Mouse (Mus musculus) hindbrain, embryonic 11.5 days (tissue): Measurements from ENCODE around the gene Utp4. TPM values are rescaled to one million over a fixed set of nuclear protein-coding genes. Genes with fewer than 3 reads are reported as not detected.

Source experiments
- ATAC-seq: fragments of 200-750 bp; cut with Nextera tagmentation; 2 replicates; pipeline ENCODE4 v1.8.0; 2017; ENCODE audit warnings: mild to moderate bottlenecking, moderate TSS enrichment, moderate library complexity; ENCODE audit not compliant: low FRiP score
- DNase-seq: peaks from one replicate; pipeline ENCODE4 v3.0.0-alpha.2; 2015; ENCODE audit warnings: low spot score
- H3K27ac ChIP-seq: fragments of 300-500 bp; sonication (generic); 2 replicates; pipeline ENCODE4 v1.5.1; 2014; ENCODE audit warnings: mild to moderate bottlenecking, low read depth, low read length
- H3K27me3 ChIP-seq: fragments of 300-500 bp; sonication (generic); 2 replicates; pipeline ENCODE4 v1.6.1; 2014; ENCODE audit warnings: mild to moderate bottlenecking, low read length, moderate library complexity, mixed read lengths; ENCODE audit not compliant: control insufficient read depth, insufficient read depth
- H3K36me3 ChIP-seq: fragments of 300-500 bp; sonication (generic); 2 replicates; pipeline ENCODE4 v1.6.1; 2014; ENCODE audit warnings: mild to moderate bottlenecking, low read length, moderate library complexity, mixed read lengths; ENCODE audit not compliant: control insufficient read depth, insufficient read depth
- H3K4me1 ChIP-seq: fragments of 300-500 bp; sonication (generic); replicated peaks from 2 replicates; pipeline ENCODE4 v1.6.1; 2014; ENCODE audit warnings: low read length, mixed read lengths; ENCODE audit not compliant: control insufficient read depth, insufficient read depth
- H3K4me2 ChIP-seq: fragments of 300-500 bp; sonication (generic); replicated peaks from 2 replicates; pipeline ENCODE4 v1.6.1; 2014; ENCODE audit warnings: mild to moderate bottlenecking, low read depth, low read length
- H3K4me3 ChIP-seq: fragments of 300-500 bp; sonication (generic); 2 replicates; pipeline ENCODE4 v1.5.1; 2014; ENCODE audit warnings: low read depth, low read length
- H3K9ac ChIP-seq: fragments of 300-500 bp; sonication (generic); 2 replicates; pipeline ENCODE4 v1.6.1; 2014; ENCODE audit warnings: low read depth, low read length
- H3K9me3 ChIP-seq: fragments of 300-500 bp; sonication (generic); 2 replicates; pipeline ENCODE4 v1.6.1; 2016; ENCODE audit warnings: low read length; ENCODE audit not compliant: control insufficient read depth
- WGBS: fragments of 180-500 bp; shearing (Covaris S2); extraction: QIAGEN DNeasy Blood & Tissue Kit; methylation state at CpG from one replicate; pipeline ENCODE4 v1.1.7; 2014; 5-methylcytosine and 5-hydroxymethylcytosine counted together
- polyA plus RNA-seq: library from polyadenylated mRNA; unstranded; fragments of >200 nt; fragmentation: Nextera tagmentation; extraction: Ambion mirVana; gene quantifications from 2 replicates; pipeline ENCODE4 v1.2.1, GENCODE M21; 2014

The Utp4 gene
- polyA plus RNA-seq, 1 experiment from 2014 or later, result 65.7 TPM

DNA sequence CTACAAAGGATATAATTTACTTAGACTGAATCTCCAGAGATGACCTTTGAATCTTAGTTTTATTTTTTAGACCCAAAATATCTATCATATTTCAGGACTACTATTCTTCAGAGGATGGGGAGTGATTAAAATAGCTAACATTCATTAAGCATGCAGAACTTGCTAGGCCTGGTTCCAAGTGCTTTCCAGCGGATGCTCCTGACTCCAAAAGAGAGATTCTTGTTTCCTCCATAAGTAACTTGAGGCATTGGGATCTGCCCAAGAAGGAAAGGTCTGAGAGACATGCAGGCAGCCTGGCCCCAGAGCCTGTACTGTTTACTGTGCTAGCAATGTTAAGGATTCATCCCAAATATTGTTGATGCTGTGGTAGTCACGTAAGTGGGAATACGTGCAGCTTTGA, 68.9 kb downstream of the Utp4 start:
- no peak overlapping the region for H3K4me3 ChIP-seq
- H3K4me2 ChIP-seq, result no peak overlapping the region
- H3K27ac ChIP-seq, result no peak overlapping the region
- DNase-seq (no peak), ATAC-seq (no peak)
- H3K9me3 ChIP-seq, result no peaks in the 10 kb centered on the region
- H3K9ac ChIP-seq, result no peak overlapping the region
- H3K36me3 ChIP-seq, result no peaks in the 10 kb centered on the region
- 88% methylated on average over 3 of the region's 3 CpGs for WGBS
- H3K4me1 ChIP-seq, result no peaks in the 10 kb centered on the region
- no peaks in the 10 kb centered on the region for H3K27me3 ChIP-seq

DNA sequence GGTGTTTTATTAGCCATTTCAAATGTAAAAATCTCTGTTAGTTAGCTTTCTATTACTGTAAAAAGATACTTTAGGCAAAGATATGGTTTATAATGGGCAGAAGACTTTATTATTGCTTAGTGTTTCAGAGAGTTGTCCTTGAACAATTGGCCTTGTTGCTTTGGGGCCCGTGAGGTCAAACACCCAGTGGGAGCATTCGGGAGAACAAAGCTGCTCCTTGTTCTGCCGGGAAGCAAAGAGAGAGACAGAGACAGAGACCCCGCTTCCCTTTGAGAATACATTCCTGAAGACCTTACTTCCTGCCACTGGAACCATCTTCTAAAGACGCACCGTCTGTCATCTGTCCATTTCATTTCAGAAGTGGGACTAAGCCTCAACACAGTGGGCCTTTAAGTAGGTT, 69.9 kb downstream of the Utp4 start:
- peak; percentile 32 for DNase-seq
- Histone ChIP-seq H3K9me3 (no peaks in the 10 kb centered on the region), H3K36me3 (no peaks in the 10 kb centered on the region), H3K9ac (no peak overlapping the region), H3K4me1 (no peaks in the 10 kb centered on the region), H3K27ac (no peak overlapping the region), H3K4me3 (no peak overlapping the region), H3K27me3 (no peaks in the 10 kb centered on the region), H3K4me2 (no peak overlapping the region)
- 19% methylated on average over 6 of the region's 6 CpGs for WGBS
- ATAC-seq, result no peak

DNA sequence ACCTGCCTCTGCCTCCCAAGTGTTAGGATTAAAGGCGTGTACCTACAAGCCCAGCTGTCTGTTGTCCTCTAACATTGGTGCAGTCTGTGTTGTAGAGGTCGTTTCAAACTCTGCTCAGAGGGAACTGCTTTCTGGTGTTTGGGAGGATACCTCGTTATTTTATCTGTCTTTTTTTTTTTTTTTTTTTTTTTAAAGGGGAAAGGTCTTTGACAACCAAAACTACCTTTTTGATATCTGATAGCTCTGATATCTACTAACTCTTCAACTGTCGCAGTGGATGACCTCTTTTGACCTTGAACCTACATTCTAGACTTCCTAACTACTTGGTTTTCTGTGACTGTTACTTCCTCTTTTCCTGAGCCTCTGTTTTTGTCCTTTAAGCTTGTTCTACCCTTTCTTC, 71.1 kb downstream of the Utp4 start:
- Histone ChIP-seq H3K9me3 (no peaks in the 10 kb centered on the region), H3K36me3 (no peaks in the 10 kb centered on the region), H3K9ac (no peak overlapping the region), H3K27ac (no peak overlapping the region), H3K4me3 (no peak overlapping the region), H3K4me2 (no peak overlapping the region), H3K4me1 (no peaks in the 10 kb centered on the region), H3K27me3 (no peaks in the 10 kb centered on the region)
- WGBS, result 69% methylated on average over 4 of the region's 4 CpGs
- DNase-seq (no peak), ATAC-seq (no peak)

DNA sequence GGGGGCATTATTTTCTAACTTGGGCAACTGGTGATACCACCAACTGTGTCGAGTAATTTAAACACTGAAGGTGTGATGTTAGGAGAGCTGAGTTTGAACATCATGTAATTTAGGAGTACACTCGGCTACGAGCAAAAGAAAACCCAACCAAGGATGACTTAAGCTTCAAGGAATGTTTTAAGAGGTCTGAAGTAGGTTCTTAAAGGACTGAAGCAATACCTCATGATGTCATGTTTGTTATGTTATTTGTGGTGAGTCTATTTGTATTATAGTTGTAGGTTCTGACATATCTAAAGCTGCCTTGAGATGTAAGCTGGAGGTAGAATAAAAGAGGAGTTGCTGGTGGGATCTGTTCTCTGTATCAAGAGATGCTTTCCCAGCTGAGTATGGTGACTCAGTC, 76.5 kb downstream of the Utp4 start:
- Histone ChIP-seq H3K4me1 (no peaks in the 10 kb centered on the region), H3K9me3 (no peaks in the 10 kb centered on the region), H3K4me3 (no peak overlapping the region), H3K4me2 (no peak overlapping the region), H3K9ac (no peak overlapping the region), H3K36me3 (no peaks in the 10 kb centered on the region), H3K27ac (no peak overlapping the region), H3K27me3 (no peaks in the 10 kb centered on the region)
- DNase-seq (no peak), ATAC-seq (no peak)
- WGBS, result 88% methylated on average over 3 of the region's 3 CpGs

DNA sequence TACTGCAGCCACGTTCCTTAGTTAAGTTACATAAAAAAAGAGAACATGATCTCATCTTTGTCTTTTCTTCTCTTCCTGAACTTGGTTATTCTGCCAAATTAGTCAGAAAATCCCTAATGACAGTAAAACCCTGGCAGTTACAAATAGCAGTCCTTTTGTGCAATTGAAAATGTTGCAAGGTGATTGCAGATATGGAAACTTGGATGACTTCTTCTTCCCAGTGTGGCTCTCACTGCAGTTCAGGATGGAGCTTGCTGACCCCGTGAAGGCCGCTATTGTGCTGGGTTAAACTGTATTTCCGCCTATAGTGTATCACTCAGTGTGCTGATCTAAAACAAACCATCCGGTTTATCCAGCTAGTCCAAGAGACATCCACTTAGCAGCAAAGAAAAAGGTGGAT, 78.5 kb downstream of the Utp4 start:
- ATAC-seq (no peak), DNase-seq (no peak)
- Histone ChIP-seq H3K9me3 (no peaks in the 10 kb centered on the region), H3K9ac (no peak overlapping the region), H3K27ac (no peak overlapping the region), H3K36me3 (no peaks in the 10 kb centered on the region), H3K4me2 (no peak overlapping the region), H3K27me3 (no peaks in the 10 kb centered on the region), H3K4me3 (no peak overlapping the region), H3K4me1 (no peaks in the 10 kb centered on the region)
- WGBS, result 88% methylated on average over 5 of the region's 5 CpGs

Other genes starting within 250 kb of the Utp4 start
- 6.2 and 7.2 TPM in 2 replicates for gene Tango6, start 210.6 kb upstream of the Utp4 start, polyA plus RNA-seq
- 0.29 and 0.39 TPM in 2 replicates for gene Has3, start 23.4 kb upstream of the Utp4 start, polyA plus RNA-seq
- 7.5 and 9.9 TPM in 2 replicates for gene Sntb2, start 42.1 kb downstream of the Utp4 start, polyA plus RNA-seq
- gene Vps4a, start 137.6 kb downstream of the Utp4 start, polyA plus RNA-seq, result 98.8 and 101 TPM in 2 replicates
- 41.1 and 45.6 TPM in 2 replicates for gene Pdf, start 155.0 kb downstream of the Utp4 start, polyA plus RNA-seq
- gene Cog8, start 163.1 kb downstream of the Utp4 start, polyA plus RNA-seq, result 40.8 and 42.2 TPM in 2 replicates
- gene Nip7, start 163.2 kb downstream of the Utp4 start, polyA plus RNA-seq, result 97.2 and 98.6 TPM in 2 replicates
- not detected in 2 replicates for gene Tmed6, start 172.0 kb downstream of the Utp4 start, polyA plus RNA-seq
- gene Terf2, start 202.9 kb downstream of the Utp4 start, polyA plus RNA-seq, result 16.1 and 18.8 TPM in 2 replicates